Mouse (Mus musculus): ENCODE data around the gene Gm17689. TPM values are rescaled to one million over a fixed set of nuclear protein-coding genes. Genes with fewer than 3 reads are reported as not detected.

Gm17689 gene
- total RNA-seq (2015; ENCODE audit: low replicate concordance) (not detected in 2 replicates), total RNA-seq (2017; ENCODE audit: low replicate concordance) (not detected in 2 replicates)

DNA sequence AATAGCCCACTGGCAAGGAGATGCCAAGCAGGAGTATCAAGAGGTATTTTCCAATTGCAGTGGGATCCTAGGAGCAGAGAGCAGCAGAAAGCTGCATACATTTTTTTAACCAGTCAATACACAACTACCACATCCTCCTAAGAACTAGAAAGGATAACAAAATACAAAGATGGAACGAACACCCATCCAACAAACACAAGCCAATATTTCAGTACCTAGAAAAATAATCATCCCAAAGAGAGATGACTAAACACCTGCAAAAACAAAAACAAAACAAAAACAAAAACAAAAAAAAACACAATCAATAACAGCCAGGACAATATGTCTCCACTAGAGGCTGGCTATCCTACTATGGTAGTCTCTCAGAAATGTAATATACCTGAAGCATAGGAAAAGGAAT lies at the start of gene Gm17689:
TSS of gene Gm17689 (minus strand) at position 101 of the 400 bp plus-strand sequence.
- ATAC-seq (replicated peaks; ENCODE audit: low FRiP score, poor library complexity, severe bottlenecking), result no peak

DNA sequence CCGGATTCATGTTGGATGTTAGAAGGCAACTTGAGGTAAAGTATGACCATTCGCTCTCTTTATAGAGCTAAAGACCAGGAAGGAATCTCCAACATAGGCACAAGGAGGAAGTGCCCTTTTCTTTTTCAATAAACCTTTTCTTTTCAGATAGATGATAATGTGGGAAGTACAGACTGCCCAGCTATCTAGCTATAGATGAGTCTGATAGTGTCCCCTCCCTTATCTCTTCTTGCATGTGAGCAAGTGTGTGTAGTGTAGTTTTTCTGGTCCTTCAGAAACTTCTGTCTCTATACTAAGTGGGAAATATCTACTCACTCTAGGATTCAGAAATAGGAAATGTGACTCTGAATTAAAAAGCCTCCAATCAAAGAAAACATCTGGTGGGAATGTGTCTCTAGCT lies 40.6 kb downstream of the Gm17689 start, which contains the start of gene Gm5615:
TSS of gene Gm5615 (minus strand) at position 101 of the 400 bp plus-strand sequence.
- no peak for ATAC-seq (replicated peaks; ENCODE audit: low FRiP score, poor library complexity, severe bottlenecking)

Other genes starting within 250 kb of the Gm17689 start
- not detected in 2 replicates for gene Gm7257, start 150.8 kb downstream of the Gm17689 start, total RNA-seq (2015; ENCODE audit: low replicate concordance)
- not detected in 2 replicates for gene Gm7257, start 150.8 kb downstream of the Gm17689 start, total RNA-seq (2017; ENCODE audit: low replicate concordance)
- gene Gm9513, start 107.0 kb downstream of the Gm17689 start, total RNA-seq (2015; ENCODE audit: low replicate concordance), result not detected in 2 replicates
- gene Gm9513, start 107.0 kb downstream of the Gm17689 start, total RNA-seq (2017; ENCODE audit: low replicate concordance), result not detected in 2 replicates
- gene Gm5615, start 40.7 kb downstream of the Gm17689 start, total RNA-seq (2015; ENCODE audit: low replicate concordance), result not detected in 2 replicates
- gene Gm5615, start 40.7 kb downstream of the Gm17689 start, total RNA-seq (2017; ENCODE audit: low replicate concordance), result not detected in 2 replicates
- not detected in 2 replicates for gene A630095E13Rik, start 60.7 kb upstream of the Gm17689 start, total RNA-seq (2015; ENCODE audit: low replicate concordance)
- gene A630095E13Rik, start 60.7 kb upstream of the Gm17689 start, total RNA-seq (2017; ENCODE audit: low replicate concordance), result 0.56 TPM in 1 of 2 replicates, not detected in the other
- not detected in 2 replicates for gene Acrv1, start 110.6 kb upstream of the Gm17689 start, total RNA-seq (2015; ENCODE audit: low replicate concordance)
- not detected in 2 replicates for gene Acrv1, start 110.6 kb upstream of the Gm17689 start, total RNA-seq (2017; ENCODE audit: low replicate concordance)
- 9.0 and 13.1 TPM in 2 replicates for gene Chek1, start 144.4 kb upstream of the Gm17689 start, total RNA-seq (2015; ENCODE audit: low replicate concordance)
- 9.8 and 18.5 TPM in 2 replicates for gene Chek1, start 144.4 kb upstream of the Gm17689 start, total RNA-seq (2017; ENCODE audit: low replicate concordance)
- 59.9 and 134 TPM in 2 replicates for gene Stt3a, start 185.0 kb upstream of the Gm17689 start, total RNA-seq (2015; ENCODE audit: low replicate concordance)
- gene Stt3a, start 185.0 kb upstream of the Gm17689 start, total RNA-seq (2017; ENCODE audit: low replicate concordance), result 93.0 and 125 TPM in 2 replicates
- gene Ei24, start 214.8 kb upstream of the Gm17689 start, total RNA-seq (2015; ENCODE audit: low replicate concordance), result 11.9 and 17.1 TPM in 2 replicates
- gene Ei24, start 214.8 kb upstream of the Gm17689 start, total RNA-seq (2017; ENCODE audit: low replicate concordance), result 8.1 and 10.9 TPM in 2 replicates
- not detected in 2 replicates for gene Fez1, start 239.2 kb upstream of the Gm17689 start, total RNA-seq (2015; ENCODE audit: low replicate concordance)
- not detected in 2 replicates for gene Fez1, start 239.2 kb upstream of the Gm17689 start, total RNA-seq (2017; ENCODE audit: low replicate concordance)